Mouse (Mus musculus) thymus, postnatal 4 days (tissue): ENCODE results near the gene Spata21.
"Not testable (repeated sequence)": the region's sequence is repeated elsewhere in the genome, so short reads cannot be mapped to it uniquely, and the experiment has no call there.

ENCODE experiments used
- DNase-seq: peaks from one replicate; pipeline ENCODE4 v3.0.0; 2021

Gene Spata21

GRCm38 (mm10) chr4:141131531-141132061 is 43.5 kb downstream of the Spata21 start:
- no peak for DNase-seq

DNA sequence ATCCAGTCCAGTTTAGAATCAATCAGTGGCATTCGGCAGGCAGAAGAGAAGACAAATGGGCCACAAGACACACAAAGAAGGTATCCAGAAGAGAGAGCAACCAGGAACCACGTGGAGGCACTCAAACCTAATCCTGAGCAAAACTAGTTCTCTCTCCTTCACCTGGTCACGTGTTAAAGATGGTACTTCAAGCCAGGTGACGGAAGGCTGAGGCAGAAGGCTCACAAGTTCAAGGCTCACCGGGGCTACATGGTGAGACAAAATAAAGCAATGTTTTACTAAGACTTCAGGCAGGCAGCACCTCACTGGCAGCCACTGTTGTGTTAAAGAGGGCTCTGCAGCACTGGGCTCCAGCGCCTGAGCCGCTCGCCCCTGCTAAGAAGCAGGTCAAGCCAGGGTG is 44.1 kb downstream of the Spata21 start:
- no peak for DNase-seq

DNA sequence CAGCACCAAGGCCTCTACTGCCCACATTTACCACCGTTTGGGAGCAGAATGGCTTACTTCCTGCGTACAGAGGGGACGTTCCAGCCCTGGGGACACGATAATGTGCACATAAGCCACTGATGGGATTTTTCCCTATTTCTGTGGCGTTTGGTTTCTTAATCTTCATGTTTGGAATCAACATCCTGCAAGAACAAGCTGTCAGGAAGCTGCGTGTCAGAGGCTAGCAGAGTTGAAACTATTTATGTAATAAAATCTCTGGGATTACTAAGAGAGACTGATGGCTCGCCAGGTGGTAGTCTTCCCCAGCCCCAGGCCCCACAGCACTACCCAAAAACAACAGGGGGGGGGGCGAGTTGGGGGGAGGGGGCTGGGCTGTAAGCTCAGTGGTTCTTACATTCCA is 45.1 kb downstream of the Spata21 start:
- no peak for DNase-seq

- no peak for DNase-seq
Observed at GRCm38 (mm10) chr4:141134031-141134441, 45.9 kb downstream of the Spata21 start.

- DNase-seq, result no peak
Observed at GRCm38 (mm10) chr4:141134751-141135530, 46.8 kb downstream of the Spata21 start.

GRCm38 (mm10) chr4:141136126-141136525 is 48.0 kb downstream of the Spata21 start:
- DNase-seq, result no peak

- DNase-seq, result not testable (repeated sequence)
Observed at GRCm38 (mm10) chr4:141137740-141138139, 49.6 kb downstream of the Spata21 start.

GRCm38 (mm10) chr4:141138425-141139115 is 50.4 kb downstream of the Spata21 start:
- no peak for DNase-seq

DNA sequence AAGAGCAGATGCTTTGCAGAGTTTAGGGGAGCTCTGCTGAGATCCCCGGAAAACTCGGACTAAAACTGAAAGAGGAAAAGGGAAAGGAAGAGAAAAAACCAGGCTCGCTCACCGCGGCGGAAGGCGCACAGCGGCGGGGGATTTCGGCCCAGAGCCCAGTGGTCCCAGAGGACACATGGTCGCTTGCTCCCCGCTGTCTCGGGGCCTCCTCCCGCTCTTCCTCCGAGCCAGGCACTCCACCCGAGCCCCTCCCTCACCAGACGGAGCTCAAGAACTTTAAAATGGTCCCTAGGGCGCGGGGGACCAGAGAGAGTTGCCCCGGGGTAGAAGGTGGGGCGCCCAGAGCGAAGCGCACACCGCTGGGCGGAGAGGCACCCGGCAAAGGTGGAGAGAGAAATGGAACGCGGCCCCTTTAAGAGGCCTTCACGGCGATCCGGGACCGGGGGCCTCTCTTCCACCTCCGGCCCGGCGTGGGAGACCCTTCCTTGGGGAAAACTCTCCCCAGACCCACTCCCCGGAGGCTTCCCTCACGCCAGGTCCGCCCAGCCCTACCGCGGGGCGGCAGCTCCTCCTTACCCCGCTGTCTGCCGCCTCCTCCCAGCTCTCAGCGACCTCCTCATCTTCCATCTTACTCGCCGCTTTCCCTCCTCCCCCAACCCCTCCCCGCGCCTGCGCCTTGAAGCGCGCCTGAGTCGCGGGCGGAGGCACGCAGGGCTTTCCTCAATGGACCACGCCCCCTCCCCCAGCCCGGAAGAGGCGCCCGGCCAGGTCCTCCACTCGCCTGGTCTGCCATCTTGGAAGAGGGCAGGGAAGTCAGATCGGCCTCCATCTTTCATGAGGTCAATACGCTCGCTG is 51.2 kb downstream of the Spata21 start, which contains the start of gene Szrd1:
Gene Szrd1, minus strand, starts transcription at position 660 of the 855 bp plus-strand sequence.
- peak; percentile 99 for DNase-seq

- DNase-seq, result not testable (repeated sequence)
Observed at GRCm38 (mm10) chr4:141140354-141140753, 52.2 kb downstream of the Spata21 start.

- no peak for DNase-seq
Observed at GRCm38 (mm10) chr4:141140967-141141366, 52.8 kb downstream of the Spata21 start.

GRCm38 (mm10) chr4:141142285-141142811 is 54.2 kb downstream of the Spata21 start:
- DNase-seq, result peak; percentile 85

DNA sequence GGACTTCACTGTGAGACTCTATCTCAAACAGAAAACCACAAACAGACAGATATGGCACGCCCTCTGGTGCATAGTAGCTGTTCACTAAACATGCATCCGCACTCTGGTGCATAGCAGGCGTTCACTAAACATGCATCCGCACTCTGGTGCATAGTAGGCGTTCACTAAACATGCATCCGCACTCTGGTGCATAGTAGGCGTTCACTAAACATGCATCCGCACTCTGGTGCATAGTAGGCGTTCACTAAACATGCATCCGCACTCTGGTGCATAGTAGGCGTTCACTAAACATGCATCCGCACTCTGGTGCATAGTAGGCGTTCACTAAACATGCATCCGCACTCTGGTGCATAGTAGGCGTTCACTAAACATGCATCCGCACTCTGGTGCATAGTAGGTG is 57.0 kb downstream of the Spata21 start:
- DNase-seq, result not testable (repeated sequence)

DNA sequence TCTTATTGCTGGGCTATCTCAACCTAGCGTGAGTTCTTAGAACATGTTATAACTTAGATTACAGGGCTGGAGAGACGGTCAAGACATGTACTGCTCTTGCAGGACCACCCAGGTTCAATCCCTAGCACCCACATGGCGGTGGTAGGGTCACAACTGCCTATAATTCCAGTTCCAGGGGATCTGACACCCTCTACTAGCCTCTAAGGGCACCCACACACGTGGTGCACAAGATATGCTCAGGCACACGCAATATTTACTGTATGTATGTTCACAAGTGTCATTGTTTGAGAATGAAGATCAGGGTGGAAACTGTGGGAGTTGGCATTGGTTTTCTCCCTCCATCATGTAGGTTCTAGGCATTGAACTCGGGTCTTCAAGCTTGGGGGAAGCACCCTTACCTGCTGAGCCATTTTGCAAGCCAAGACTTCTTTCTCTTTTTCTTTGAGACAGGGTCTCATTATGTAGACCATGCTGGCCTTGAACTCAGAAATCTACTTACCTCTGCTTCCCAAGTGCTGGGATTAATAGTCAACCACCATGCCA is 58.4 kb downstream of the Spata21 start:
- no peak for DNase-seq

DNA sequence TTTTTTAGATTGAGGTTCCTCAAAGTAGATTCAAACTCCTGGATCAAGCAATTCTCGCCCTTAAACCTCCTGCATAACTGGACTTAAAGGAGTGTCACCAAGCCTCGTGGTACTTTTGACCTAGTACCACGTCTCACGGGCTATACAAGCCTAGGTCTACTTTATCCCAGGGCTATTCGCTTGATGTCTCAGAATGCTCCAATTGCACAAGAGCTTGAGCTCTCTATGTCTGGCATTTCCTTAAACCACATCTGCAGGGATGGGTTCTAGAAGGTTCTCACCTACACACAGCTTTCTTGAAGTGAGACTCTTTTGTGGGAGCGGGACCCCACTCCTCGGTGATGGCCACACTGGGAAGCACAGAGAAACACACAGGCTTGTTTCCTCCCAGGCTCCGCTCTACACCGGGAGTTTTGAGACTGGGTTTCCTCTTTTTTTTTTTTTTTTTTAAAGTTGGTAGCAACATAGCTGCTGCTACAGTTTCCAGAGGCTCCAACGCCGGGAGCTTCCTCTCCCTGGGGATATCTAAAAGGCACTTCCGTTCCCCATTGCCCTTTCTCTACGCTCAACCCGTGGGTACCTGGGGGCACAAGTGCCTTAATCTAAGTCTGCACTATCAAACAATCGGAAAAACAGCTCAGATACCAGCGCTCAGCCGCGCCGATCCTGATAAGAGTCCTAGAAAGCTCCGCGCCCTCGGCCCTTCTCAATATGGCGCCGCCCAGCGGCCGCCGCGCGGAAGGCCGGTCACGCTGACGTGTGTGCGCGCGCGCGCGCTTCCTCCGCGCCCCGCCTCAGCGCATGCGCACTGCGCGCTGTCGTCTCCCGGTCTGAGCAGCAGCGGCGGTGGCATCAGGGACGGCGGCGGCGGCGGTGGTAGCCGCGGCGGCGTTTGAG is 59.2 kb downstream of the Spata21 start, which contains the start of gene Fbxo42:
Gene Fbxo42, plus strand, starts transcription at position 802 of the 897 bp plus-strand sequence.
- peak; percentile 98 for DNase-seq

DNA sequence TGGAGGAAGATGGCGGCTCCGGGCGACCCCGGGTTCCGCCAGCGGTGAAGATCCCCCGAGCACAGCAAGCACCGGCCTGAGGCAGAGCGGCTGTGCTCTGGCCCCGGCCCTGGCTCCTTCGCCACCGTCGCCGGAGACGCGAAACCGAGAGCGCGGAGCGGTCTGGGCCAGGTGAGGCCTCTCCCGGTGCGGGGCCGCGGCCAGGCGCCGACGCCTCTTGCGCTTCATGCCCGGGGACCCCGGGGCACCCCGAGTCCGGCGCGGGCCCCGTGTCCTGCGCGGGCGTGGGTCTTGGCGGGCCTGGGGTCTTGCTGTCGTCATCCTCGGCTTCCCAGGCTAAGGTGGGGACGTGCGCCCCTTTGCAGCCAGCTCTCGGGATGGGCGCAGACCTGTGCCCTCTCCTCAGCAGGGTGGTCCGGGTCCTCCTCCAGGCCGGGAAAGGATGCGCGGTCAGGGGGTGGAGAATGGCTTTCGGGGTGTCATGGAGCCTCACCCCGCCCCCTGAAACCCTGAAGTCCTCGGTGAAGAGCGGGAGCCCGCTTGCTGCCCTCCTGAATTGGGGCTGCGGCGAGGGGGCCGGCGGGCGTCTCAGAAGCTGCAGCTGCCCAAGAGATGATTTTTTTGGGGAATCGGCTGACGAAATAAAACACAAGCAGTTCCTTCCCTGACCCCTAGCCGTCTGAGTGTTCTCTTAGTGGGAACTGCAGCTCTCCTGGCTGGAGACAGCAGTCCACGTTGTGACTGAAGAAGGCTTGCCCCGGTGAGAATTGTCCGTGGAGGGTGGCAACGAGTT is 60.1 kb downstream of the Spata21 start:
- DNase-seq, result peak; percentile 69

- DNase-seq, result no peak
Observed at GRCm38 (mm10) chr4:141149116-141149515, 61.0 kb downstream of the Spata21 start.

DNA sequence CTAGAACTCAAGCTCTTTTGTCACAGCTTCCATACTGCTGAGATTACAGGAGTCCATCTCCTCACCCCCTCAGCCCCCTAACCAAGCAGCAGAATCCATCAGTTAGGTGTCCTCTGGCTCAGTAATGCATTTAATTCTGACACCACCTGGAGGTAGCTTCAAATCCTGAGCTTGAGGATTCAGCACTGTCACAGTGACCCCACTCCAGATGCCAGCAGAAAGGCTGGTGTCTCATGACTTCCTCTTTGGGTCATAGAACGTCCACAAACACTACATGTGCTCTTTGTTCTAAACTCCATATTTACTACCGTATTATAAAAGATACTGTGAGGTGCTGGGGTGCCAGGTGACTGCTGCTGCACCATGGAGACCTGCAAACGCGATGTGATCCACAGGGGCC is 69.4 kb downstream of the Spata21 start:
- no peak for DNase-seq

DNA sequence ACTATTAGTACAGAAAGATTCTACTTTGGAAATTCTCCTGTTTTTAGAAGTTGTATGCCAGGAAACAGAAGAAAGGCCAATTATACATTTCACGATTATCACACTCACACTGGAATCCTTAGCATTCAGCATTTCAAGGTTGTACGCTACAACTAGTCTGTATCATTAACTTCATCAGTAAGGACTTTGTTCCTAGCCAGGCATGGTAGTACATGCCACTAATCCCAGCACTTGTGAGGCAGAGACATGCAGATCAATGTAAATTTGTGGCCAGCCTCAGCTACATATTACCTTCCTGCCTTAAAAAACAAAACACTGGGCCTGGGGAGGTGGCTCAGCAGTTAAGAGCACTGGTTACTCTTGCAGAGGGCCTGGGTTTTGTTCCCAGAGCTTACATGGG is 70.5 kb downstream of the Spata21 start:
- no peak for DNase-seq

GRCm38 (mm10) chr4:141159093-141159492 is 71.0 kb downstream of the Spata21 start:
- DNase-seq, result no peak
